ENCODE assay signal across 12 mouse cellular contexts in the genomic region with DNA sequence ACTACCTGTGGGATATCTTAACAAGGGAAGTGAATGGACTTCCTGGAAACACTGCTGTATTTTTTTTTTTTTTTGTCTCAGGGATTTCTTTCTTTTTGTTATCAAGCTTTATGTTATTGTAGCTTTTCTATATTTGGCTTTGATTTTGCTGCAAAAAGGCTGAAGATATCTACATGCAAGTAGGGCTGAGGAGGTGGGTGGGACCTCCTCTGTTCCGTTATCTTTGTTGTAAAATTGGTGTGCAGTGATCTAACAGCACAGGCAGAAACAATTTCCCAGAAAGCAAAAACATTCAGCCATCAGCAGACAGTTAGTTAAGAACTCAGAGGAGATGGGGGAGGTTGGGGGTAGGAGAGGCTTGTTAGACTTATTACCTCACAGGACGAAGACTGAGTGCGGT.
"Had no signal": no experiment of that assay in that cellular context is flagged by ENCODE, and none has a peak within 500 bp of the region (broad histone marks: within the 10 kb centered on the region; RNA-seq: fewer than 3 reads in every experiment).

No protein-coding gene starts in this region.

- H3K9ac ChIP-seq: limb, embryonic 12.5 days; liver, embryonic 13.5 days; midbrain, embryonic 13.5 days; stomach, embryonic 15.5 days had no signal

- H3K36me3 ChIP-seq: liver, embryonic 13.5 days; stomach, embryonic 15.5 days had no signal

- H3K4me3 ChIP-seq: layer of hippocampus, adult 2 months; limb, embryonic 12.5 days; liver, embryonic 13.5 days; midbrain, embryonic 13.5 days; stomach, embryonic 15.5 days had no signal

- H3K4me1 ChIP-seq: limb, embryonic 12.5 days; midbrain, embryonic 13.5 days; stomach, embryonic 15.5 days had no signal

- H3K27ac ChIP-seq: layer of hippocampus, adult 2 months; limb, embryonic 12.5 days; liver, embryonic 13.5 days; midbrain, embryonic 13.5 days; stomach, embryonic 15.5 days had no signal

- H3K27me3 ChIP-seq: liver, embryonic 13.5 days; midbrain, embryonic 13.5 days; stomach, embryonic 15.5 days had no signal

- H3K9me3 ChIP-seq: limb, embryonic 12.5 days; liver, embryonic 13.5 days; midbrain, embryonic 13.5 days; stomach, embryonic 15.5 days had no signal

- DNase-seq: kidney, postnatal 10 days; kidney, postnatal 4 days; liver; liver, embryonic 13.5 days; lung, adult 2 months; lung, postnatal 36 days; right cerebral cortex, postnatal 4 days; thymus, postnatal 36 days had no signal
